Comparison of ENCODE assay signal across 8 mouse cellular contexts in the genomic region with DNA sequence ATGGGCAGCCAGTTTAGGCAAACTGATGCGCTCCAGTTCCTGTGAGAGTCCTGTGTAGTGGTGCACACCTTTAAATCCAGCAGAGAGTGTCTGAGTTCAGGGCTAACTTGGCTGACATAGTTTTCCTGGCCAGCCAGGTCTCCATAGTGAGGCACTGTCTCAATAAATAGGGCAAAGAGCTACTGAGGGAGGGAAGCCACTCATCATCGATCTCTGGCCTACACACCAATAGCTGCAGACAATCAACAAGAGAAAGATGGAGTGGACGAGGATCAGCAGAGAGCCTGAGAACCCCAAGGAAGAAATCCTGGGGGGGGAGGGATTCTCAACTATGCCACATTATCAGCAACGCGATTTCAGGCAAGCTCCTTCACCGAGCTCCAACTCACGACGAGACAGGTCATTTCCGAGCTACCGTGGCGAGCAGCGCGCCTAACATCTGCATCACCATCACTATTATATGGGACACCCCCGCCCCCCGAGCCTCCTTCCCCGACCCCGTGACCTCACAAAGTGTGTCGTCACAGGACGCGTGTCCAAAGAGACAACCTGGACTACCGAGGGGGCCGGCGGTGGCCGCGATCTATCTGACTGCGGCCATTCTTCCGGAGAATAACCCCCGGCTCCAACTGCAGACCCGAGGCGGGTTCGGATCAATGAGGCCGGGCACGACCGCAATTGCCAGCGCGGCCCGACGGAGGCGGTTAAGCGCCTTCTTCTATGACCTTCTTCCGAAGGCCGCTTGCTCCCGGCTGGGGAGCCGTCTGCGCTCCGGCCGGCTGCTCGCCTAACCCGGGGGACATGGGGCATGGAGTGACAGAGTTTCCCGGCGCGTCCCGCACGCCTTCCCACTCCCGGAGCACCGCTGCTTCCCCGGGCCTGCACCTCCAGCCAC. TPM values are rescaled to one million over a fixed set of nuclear protein-coding genes. Genes with fewer than 3 reads are reported as not detected.
DNase-seq lines count a peak whose midpoint lies in the region; ATAC-seq and TF ChIP-seq lines count a peak whose summit lies in the region.

No protein-coding gene starts in this region.

- H3K27me3 ChIP-seq in heart, embryonic 14.5 days (ENCODE audit: control insufficient read depth, insufficient read depth, low read length) = no peaks in the 10 kb centered on the region

- H3K9me3 ChIP-seq in heart, embryonic 14.5 days (ENCODE audit: control insufficient read depth, low read length) = no peaks in the 10 kb centered on the region

- 0 out of 2 replicates have a peak, but pooled peaks cover 2% of the 10 kb centered on the region for H3K36me3 ChIP-seq in heart, embryonic 14.5 days (ENCODE audit: control insufficient read depth, insufficient read depth, low read length)

- H3K4me1 ChIP-seq in heart, embryonic 14.5 days (ENCODE audit: control insufficient read depth in 2 of 2, insufficient read depth in 2 of 2, low read length in 2 of 2) = peaks cover 2 to 18% of the 10 kb centered on the region in 2 experiments; a peak in 3 of 4 replicates

- peak overlapping the region; percentile 99 for H3K4me3 ChIP-seq in gastrocnemius, adult 2 months
- peak overlapping the region; percentile 75 to 97 for H3K4me3 ChIP-seq in heart, embryonic 14.5 days (ENCODE audit: control insufficient read depth in 1 of 2, insufficient read depth in 1 of 2, low read depth in 1 of 2, low read length in 2 of 2)

- TF ChIP-seq CTCF in gastrocnemius, adult 2 months (IDR thresholded peaks at IDR 0.05) = no peak

- H3K4me2 ChIP-seq in heart, embryonic 14.5 days (ENCODE audit: low read length) = peak overlapping the region; percentile 90

- H3K27ac ChIP-seq in gastrocnemius, adult 2 months = peak overlapping the region; percentile 96
- H3K27ac ChIP-seq in heart, embryonic 14.5 days (replicated peaks in 1 of 2; ENCODE audit: control insufficient read depth in 1 of 2, insufficient read depth in 1 of 2, low read depth in 2 of 2, low read length in 2 of 2) = peak overlapping the region; percentile 94 to 98

- peak; percentile 28; the same call in 1 of the 2 replicates for ATAC-seq in heart, embryonic 14.5 days (ENCODE audit: insufficient number of reproducible peaks, insufficient read depth, low FRiP score, low read depth)

- H3K9ac ChIP-seq in heart, embryonic 14.5 days (ENCODE audit: low read length) = peak overlapping the region; percentile 96

- DNase-seq in gastrocnemius, adult 2 months = peak; percentile 59
- no peak for DNase-seq in gastrocnemius, adult 8-10 months (ENCODE audit: low spot score in 2 of 2)
- peak; percentile 51 for DNase-seq in ES-CJ7 (ENCODE audit: low read depth, low spot score)
- DNase-seq in embryo, embryonic 11 days = peak; percentile 61
- DNase-seq in kidney, postnatal 36 days = peak; percentile 42 to 63
- peak; percentile 26 for DNase-seq in lung, postnatal 14 days
- peak; percentile 9 to 34 for DNase-seq in spleen, postnatal 36 days (ENCODE audit: low spot score in 2 of 2)

- WGBS in heart, embryonic 14.5 days = 2% methylated on average over 55 of the region's 57 CpGs

- intact Hi-C loops in gastrocnemius, adult 2 months (cut with DNase I) = loop anchor here (5.0 kb wide), 2 partner anchors 43 to 62 kb away; partner anchors contain the start of gene Capzb

RNA-seq across cellular contexts. Expression of gene Minos1, which starts 0.9 kb away (rescaled TPM):
- total RNA-seq in gastrocnemius, adult 2 months (2021) = 100 to 1,000 TPM; 304 to 430 TPM
- 100 to 1,000 TPM; 289 to 395 (median 341) TPM for total RNA-seq in gastrocnemius, adult 8-10 months (2022)
- polyA plus RNA-seq in heart, embryonic 14.5 days (2014; fragmentation: Nextera tagmentation; extraction: Ambion mirVana) = 761 and 765 TPM in 2 replicates

RNA-seq across cellular contexts. Expression of gene Nbl1, which starts 37.3 kb away (rescaled TPM):
- total RNA-seq in gastrocnemius, adult 2 months (2021) = 10 to 100 TPM; 19.9 to 40.8 TPM
- 10 to 100 TPM; 11.6 to 26.3 (median 16.5) TPM for total RNA-seq in gastrocnemius, adult 8-10 months (2022)
- polyA plus RNA-seq in heart, embryonic 14.5 days (2014; fragmentation: Nextera tagmentation; extraction: Ambion mirVana) = 13.0 and 15.1 TPM in 2 replicates

RNA-seq across cellular contexts. Expression of gene Htr6, which starts 54.7 kb away (rescaled TPM):
- not detected for total RNA-seq in gastrocnemius, adult 2 months (2021)
- total RNA-seq in gastrocnemius, adult 8-10 months (2022) = not detected
- not detected in 2 replicates for polyA plus RNA-seq in heart, embryonic 14.5 days (2014; fragmentation: Nextera tagmentation; extraction: Ambion mirVana)

Comparison
In these comparisons a context has a peak if more than half of its experiments do, and no peak if none do; other contexts are left out.
1. DNase-seq: peak in gastrocnemius, adult 2 months (single experiment), ES-CJ7 (single experiment), embryo, embryonic 11 days (single experiment), kidney, postnatal 36 days (2 of 2), lung, postnatal 14 days (single experiment) and spleen, postnatal 36 days (2 of 2); none in gastrocnemius, adult 8-10 months (0 of 2).